Mouse (Mus musculus) CD4-positive, CD25-positive, alpha-beta regulatory T cell (primary cell): Measurements from ENCODE around the gene Gcc2. TPM values are rescaled to one million over a fixed set of nuclear protein-coding genes. Genes with fewer than 3 reads are reported as not detected.

Experiments used
- polyA plus RNA-seq: library from polyadenylated mRNA; unstranded; fragments of 100-300 nt; shearing (Covaris generic); gene quantifications from one replicate; pipeline ENCODE4 v1.2.1, GENCODE M21; 2017

Gene Gcc2
- 72.2 TPM for polyA plus RNA-seq

DNA sequence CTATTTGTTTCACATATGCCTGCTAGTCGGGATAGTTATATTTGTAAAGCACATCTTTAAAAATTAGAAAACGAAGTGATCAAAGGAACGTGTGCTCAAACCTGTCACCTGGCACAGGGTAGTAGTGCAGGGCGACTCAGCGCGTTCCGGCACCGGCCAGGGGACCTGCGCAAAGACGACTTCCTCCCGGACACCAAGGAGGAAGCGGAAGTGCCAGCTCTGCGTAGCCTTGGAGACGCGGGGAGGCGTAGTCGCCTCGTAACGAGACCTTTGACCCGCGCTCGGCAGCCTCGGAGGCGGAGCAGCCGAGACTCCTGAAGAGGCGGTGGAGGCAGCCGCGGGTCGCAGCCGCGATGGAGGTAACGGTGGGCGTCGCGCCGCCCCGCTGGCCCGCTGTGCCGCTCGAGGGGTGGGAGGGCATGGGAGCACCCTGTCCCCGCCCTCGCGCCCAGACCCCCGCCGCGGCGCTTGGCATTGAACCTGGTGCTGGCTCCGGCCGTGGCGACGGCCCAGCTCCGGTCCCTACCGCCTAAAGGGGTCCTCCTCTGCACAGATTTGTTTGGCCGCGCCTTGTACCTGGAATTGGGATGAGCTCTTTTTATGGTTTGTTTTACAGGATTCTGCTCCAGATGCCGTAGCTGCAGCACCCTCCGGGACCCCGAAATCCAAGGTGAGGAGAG, at the start of gene Gcc2:
Gene Gcc2 (plus strand): TSS at position 285 of the 680 bp plus-strand sequence.

DNA sequence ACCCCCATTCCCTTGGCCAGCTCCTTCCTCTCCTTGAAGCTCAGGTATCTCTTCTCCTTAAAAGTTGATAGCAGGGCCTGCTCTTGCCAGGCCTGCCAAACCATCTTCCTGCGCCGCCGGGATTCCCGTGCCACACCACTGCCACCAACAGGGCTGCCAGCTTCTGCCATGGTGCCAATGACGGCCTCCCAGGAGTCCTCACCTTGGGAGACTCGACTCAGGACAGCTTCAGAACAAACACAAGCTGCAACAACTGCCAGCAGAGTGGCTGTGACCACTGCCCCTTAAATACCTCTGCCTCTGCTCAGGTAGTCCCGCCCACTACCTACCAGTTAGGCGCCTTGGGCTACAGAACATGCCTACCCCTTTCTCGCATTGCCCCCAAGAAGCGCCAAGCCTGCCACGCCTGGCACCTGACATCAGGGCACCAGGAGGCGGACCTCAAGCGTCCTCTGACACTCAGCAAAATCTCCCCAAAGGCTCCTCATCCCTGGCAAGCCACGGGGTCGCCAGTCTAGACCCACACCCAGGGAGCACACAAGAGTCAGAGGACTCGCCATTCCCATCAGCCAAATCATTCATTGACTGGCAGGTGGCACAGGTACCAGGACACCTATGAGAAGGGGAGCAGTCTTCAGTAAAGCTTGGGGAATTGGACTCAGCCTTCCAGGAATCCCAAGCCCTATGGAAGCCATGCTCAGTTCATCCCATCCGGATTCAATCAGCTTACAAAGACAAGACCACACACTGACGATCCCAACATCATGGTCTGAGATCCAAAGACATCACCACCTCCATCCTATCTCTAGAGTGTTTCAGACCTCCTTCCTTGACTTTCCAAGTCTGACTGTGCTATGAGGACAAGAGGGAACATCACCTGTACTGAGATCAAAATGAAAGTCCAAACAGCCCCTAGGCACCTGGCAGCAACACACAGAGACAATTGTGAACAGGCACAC, 30.2 kb upstream of the Gcc2 start, which contains the start of gene AW822073:
Gene AW822073 (minus strand): TSS at position 104 of the 959 bp plus-strand sequence.

DNA sequence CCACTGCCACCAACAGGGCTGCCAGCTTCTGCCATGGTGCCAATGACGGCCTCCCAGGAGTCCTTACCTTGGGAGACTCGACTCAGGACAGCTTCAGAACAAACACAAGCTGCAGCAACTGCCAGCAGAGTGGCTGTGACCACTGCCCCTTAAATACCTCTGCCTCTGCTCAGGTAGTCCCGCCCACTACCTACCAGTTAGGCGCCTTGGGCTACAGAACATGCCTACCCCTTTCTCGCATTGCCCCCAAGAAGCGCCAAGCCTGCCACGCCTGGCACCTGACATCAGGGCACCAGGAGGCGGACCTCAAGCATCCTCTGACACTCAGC, 22.7 kb upstream of the Gcc2 start, which contains the start of gene Duxf3:
Gene Duxf3 (minus strand): TSS at position 35 of the 329 bp plus-strand sequence.

GRCm38 (mm10) chr10:58236613-58237012, 18.7 kb upstream of the Gcc2 start, which contains the start of gene Gm4981:
Gene Gm4981, minus strand, starts transcription at chr10:58236701.

GRCm38 (mm10) chr10:58323028-58323991, 68.0 kb downstream of the Gcc2 start, which contains the start of gene Lims1:
Gene Lims1, plus strand, starts transcription at chr10:58323466.

Other genes starting within 250 kb of the Gcc2 start
- 0.43 TPM for gene AW822073, start 30.6 kb upstream of the Gcc2 start, polyA plus RNA-seq
- 0.77 TPM for gene Duxf3, start 22.8 kb upstream of the Gcc2 start, polyA plus RNA-seq
- gene Gm4981, start 18.8 kb upstream of the Gcc2 start, polyA plus RNA-seq: not detected
- 80.1 TPM for gene Lims1, start 68.0 kb downstream of the Gcc2 start, polyA plus RNA-seq
- gene Ranbp2, start 191.4 kb downstream of the Gcc2 start, polyA plus RNA-seq: 52.9 TPM
- gene Ccdc138, start 242.5 kb downstream of the Gcc2 start, polyA plus RNA-seq: 2.9 TPM